Comparison of ENCODE assay signal across 29 mouse cellular contexts in genomic region chr3:156094990-156095389, GRCm38 (mm10).
DNase-seq lines count a peak whose midpoint lies in the region; ATAC-seq and TF ChIP-seq lines count a peak whose summit lies in the region.
"Had no signal": no experiment of that assay in that cellular context is flagged by ENCODE, and none has a peak within 500 bp of the region (broad histone marks: within the 10 kb centered on the region; RNA-seq: fewer than 3 reads in every experiment).

No protein-coding gene starts in this region.

- peak; percentile 7 for DNase-seq in embryo, embryonic 11.5 days (ENCODE audit: low read depth, low spot score)
- DNase-seq in embryo, embryonic 10 days (ENCODE audit: low spot score): no peak
- DNase-seq in limb, embryonic 11.5 days (ENCODE audit: low spot score): no peak
- no peak for DNase-seq in limb, embryonic 10.5 days (ENCODE audit: low spot score)
- DNase-seq in hindlimb bud, embryonic 11.5 days (ENCODE audit: extremely low spot score, low read depth, low spot score): peak; percentile 56
- DNase-seq in gastrocnemius, adult 2 months: no peak
- DNase-seq in midbrain, postnatal 0 days (ENCODE audit: low spot score): no peak
- DNase-seq: adrenal gland, adult 8-10 months; adrenal gland, postnatal 14 days; adrenal gland, postnatal 36 days; B cell, adult 2 months; cerebellum, adult 11 months; cerebellum, adult 18-20 months; cerebellum, adult 8-10 months; cerebellum, adult 9-11 months; cerebellum, postnatal 14 days; cerebellum, postnatal 36 days had no signal

- H3K27me3 ChIP-seq in limb, embryonic 11.5 days (ENCODE audit: control insufficient read depth, insufficient read depth, low read length): no peaks in the 10 kb centered on the region
- H3K27me3 ChIP-seq in limb, embryonic 10.5 days (ENCODE audit: low read depth, poor library complexity, severe bottlenecking): no peaks in the 10 kb centered on the region
- H3K27me3 ChIP-seq in midbrain, postnatal 0 days (ENCODE audit: insufficient read depth, low read length): no peaks in the 10 kb centered on the region
- H3K27me3 ChIP-seq: CH12.LX; embryonic facial prominence, embryonic 13.5 days; embryonic facial prominence, embryonic 15.5 days; forebrain, embryonic 12.5 days; Patski had no signal

- intact Hi-C loops in gastrocnemius, adult 2 months (cut with DNase I): no loop called here

- H3K4me3 ChIP-seq in limb, embryonic 11.5 days (ENCODE audit: low read depth, low read length): no peak overlapping the region
- H3K4me3 ChIP-seq in limb, embryonic 10.5 days: no peak overlapping the region
- H3K4me3 ChIP-seq in gastrocnemius, adult 2 months: no peak overlapping the region
- H3K4me3 ChIP-seq in midbrain, postnatal 0 days (ENCODE audit: low read depth, low read length): no peak overlapping the region
- H3K4me3 ChIP-seq: embryonic facial prominence, embryonic 13.5 days; embryonic facial prominence, embryonic 15.5 days; erythroblast, embryonic 14.5 days; forebrain, embryonic 10.5 days; forebrain, embryonic 12.5 days had no signal

- WGBS in limb, embryonic 11.5 days: 32% methylated on average over 3 of the region's 3 CpGs
- WGBS in limb, embryonic 10.5 days: 61% methylated on average over 3 of the region's 3 CpGs
- WGBS in midbrain, postnatal 0 days: 75% methylated on average over 3 of the region's 3 CpGs

- no peak overlapping the region for H3K4me2 ChIP-seq in limb, embryonic 11.5 days (ENCODE audit: low read depth, severe bottlenecking)
- H3K4me2 ChIP-seq in midbrain, postnatal 0 days (ENCODE audit: low read depth, low read length, poor library complexity, severe bottlenecking): no peak overlapping the region
- H3K4me2 ChIP-seq: embryonic facial prominence, embryonic 13.5 days; embryonic facial prominence, embryonic 15.5 days; forebrain, embryonic 12.5 days had no signal

- H3K9me3 ChIP-seq in limb, embryonic 11.5 days (ENCODE audit: control insufficient read depth, low read length): no peaks in the 10 kb centered on the region
- H3K9me3 ChIP-seq in limb, embryonic 10.5 days (replicated peaks): no peaks in the 10 kb centered on the region
- no peaks in the 10 kb centered on the region for H3K9me3 ChIP-seq in midbrain, postnatal 0 days (ENCODE audit: low read length)
- H3K9me3 ChIP-seq: embryonic facial prominence, embryonic 13.5 days; embryonic facial prominence, embryonic 15.5 days; forebrain, embryonic 10.5 days; forebrain, embryonic 12.5 days; G1E had no signal

- no peaks in the 10 kb centered on the region for H3K36me3 ChIP-seq in limb, embryonic 11.5 days (ENCODE audit: control insufficient read depth, insufficient read depth, low read length)
- H3K36me3 ChIP-seq in limb, embryonic 10.5 days: no peaks in the 10 kb centered on the region
- no peaks in the 10 kb centered on the region for H3K36me3 ChIP-seq in midbrain, postnatal 0 days (ENCODE audit: insufficient read depth, low read length)
- H3K36me3 ChIP-seq: embryonic facial prominence, embryonic 13.5 days; embryonic facial prominence, embryonic 15.5 days; forebrain, embryonic 10.5 days; forebrain, embryonic 12.5 days; G1E had no signal

- no peak for TF ChIP-seq CTCF in gastrocnemius, adult 2 months (IDR thresholded peaks at IDR 0.05)
- TF ChIP-seq CTCF in midbrain, postnatal 0 days (IDR thresholded peaks at IDR 0.05): no peak

- 0 out of 2 replicates have a peak, but pooled peaks have one; percentile 51 for ATAC-seq in limb, embryonic 11.5 days (ENCODE audit: insufficient number of reproducible peaks, low FRiP score, low TSS enrichment, low read depth)
- ATAC-seq in midbrain, postnatal 0 days (ENCODE audit: low FRiP score): no peak
- ATAC-seq: activated CD4-positive, CD25-positive, alpha-beta regulatory T cell, adult 4 months; CD4-positive, CD25-positive, alpha-beta regulatory T cell, adult 4 months; forebrain, embryonic 14.5 days; forebrain, embryonic 16.5 days; Patski had no signal

- H3K9ac ChIP-seq in limb, embryonic 11.5 days (ENCODE audit: low read length): no peak overlapping the region
- no peak overlapping the region for H3K9ac ChIP-seq in midbrain, postnatal 0 days (replicated peaks; ENCODE audit: low read length, poor library complexity, severe bottlenecking)
- H3K9ac ChIP-seq: embryonic facial prominence, embryonic 13.5 days; embryonic facial prominence, embryonic 15.5 days; forebrain, embryonic 12.5 days had no signal

- H3K27ac ChIP-seq in limb, embryonic 11.5 days (replicated peaks; ENCODE audit: low read depth, low read length): no peak overlapping the region
- H3K27ac ChIP-seq in limb, embryonic 10.5 days: no peak overlapping the region
- H3K27ac ChIP-seq in gastrocnemius, adult 2 months: no peak overlapping the region
- no peak overlapping the region for H3K27ac ChIP-seq in midbrain, postnatal 0 days (ENCODE audit: low read depth, low read length)
- H3K27ac ChIP-seq: embryonic facial prominence, embryonic 13.5 days; embryonic facial prominence, embryonic 15.5 days; forebrain, embryonic 10.5 days; forebrain, embryonic 12.5 days had no signal

- no peaks in the 10 kb centered on the region for H3K4me1 ChIP-seq in limb, embryonic 11.5 days (ENCODE audit: control insufficient read depth, insufficient read depth, low read length)
- H3K4me1 ChIP-seq in limb, embryonic 10.5 days: no peaks in the 10 kb centered on the region
- no peaks in the 10 kb centered on the region for H3K4me1 ChIP-seq in midbrain, postnatal 0 days (ENCODE audit: insufficient read depth, low read length)
- H3K4me1 ChIP-seq: embryonic facial prominence, embryonic 13.5 days; embryonic facial prominence, embryonic 15.5 days; forebrain, embryonic 10.5 days; forebrain, embryonic 12.5 days had no signal

Comparison
In these comparisons a context has a peak if more than half of its experiments do, and no peak if none do; other contexts are left out.
1. DNase-seq: peak in embryo, embryonic 11.5 days (single experiment) and hindlimb bud, embryonic 11.5 days (single experiment); none in embryo, embryonic 10 days (single experiment), limb, embryonic 11.5 days (single experiment), limb, embryonic 10.5 days (single experiment), gastrocnemius, adult 2 months (single experiment) and midbrain, postnatal 0 days (single experiment).